Mouse (Mus musculus) MEL (cell line): ENCODE results near the gene Prpf18. TPM values are rescaled to one million over a fixed set of nuclear protein-coding genes. Genes with fewer than 3 reads are reported as not detected.

ENCODE experiments used
- DNase-seq: peaks from one replicate; pipeline ENCODE4 v3.0.0; 2011; ENCODE audit warnings: low read depth, low spot score
- H3K27ac ChIP-seq: 2 replicates; pipeline ENCODE4 v1.5.1; 2012; ENCODE audit warnings: low read depth, mild to moderate bottlenecking, control low read depth, low read length, moderate library complexity; ENCODE audit not compliant: control insufficient read depth
- H3K27me3 ChIP-seq, 2 experiments: fragments of 150-350 bp in 1 of 2; sonication (generic) in 1 of 2; 2 replicates each; pipeline ENCODE4 v1.6.1; 2012; ENCODE audit warnings: low read length in 2 of 2, mild to moderate bottlenecking in 2 of 2, improper control_type of control experiment in 1 of 2, moderate library complexity in 1 of 2; ENCODE audit not compliant: insufficient read depth in 2 of 2, control insufficient read depth in 1 of 2
- H3K36me3 ChIP-seq, 2 experiments: 2 replicates each; pipeline ENCODE4 v1.6.1; 2012 to 2014; ENCODE audit warnings: low read length in 2 of 2, improper control_type of control experiment in 1 of 2, inconsistent platforms in 1 of 2, mild to moderate bottlenecking in 1 of 2; ENCODE audit not compliant: insufficient read depth in 2 of 2, control insufficient read depth in 1 of 2
- H3K4me1 ChIP-seq, 2 experiments: fragments of 150-350 bp in 1 of 2; sonication (generic) in 1 of 2; 2 replicates each; pipeline ENCODE4 v1.6.1; 2012; ENCODE audit warnings: low read length in 2 of 2, improper control_type of control experiment in 1 of 2, mild to moderate bottlenecking in 1 of 2; ENCODE audit not compliant: insufficient read depth in 2 of 2, control insufficient read depth in 1 of 2
- H3K4me3 ChIP-seq, 2 experiments: fragments of 150-350 bp in 1 of 2; sonication (generic) in 1 of 2; 2 replicates each; pipeline ENCODE4 v1.5.1; 2012; ENCODE audit warnings: low read depth in 2 of 2, low read length in 2 of 2, mild to moderate bottlenecking in 2 of 2, moderate library complexity in 2 of 2, control low read depth in 1 of 2, improper control_type of control experiment in 1 of 2; ENCODE audit not compliant: control insufficient read depth in 1 of 2, insufficient read depth in 1 of 2
- H3K79me2 ChIP-seq: 2 replicates; pipeline ENCODE4 v1.6.1; 2012; ENCODE audit warnings: mild to moderate bottlenecking, low read length, moderate library complexity; ENCODE audit not compliant: control insufficient read depth, poor library complexity, insufficient read depth
- H3K9ac ChIP-seq: 2 replicates; pipeline ENCODE4 v1.6.1; 2012; ENCODE audit warnings: low read depth, mild to moderate bottlenecking, control low read depth, low read length, moderate library complexity; ENCODE audit not compliant: control insufficient read depth, poor library complexity, severe bottlenecking
- H3K9me3 ChIP-seq: fragments of 150-350 bp; sonication (generic); replicated peaks from 2 replicates; pipeline ENCODE4 v1.6.1; 2012; ENCODE audit warnings: mild to moderate bottlenecking, low read length, improper control_type of control experiment, moderate library complexity; ENCODE audit not compliant: insufficient read depth
- BHLHE40 ChIP-seq: IDR thresholded peaks from 2 replicates; pipeline ENCODE4 v1.6.1; 2012; ENCODE audit warnings: low read depth, mild to moderate bottlenecking, inconsistent platforms, low read length, improper control_type of control experiment, borderline replicate concordance
- CHD1 ChIP-seq: IDR thresholded peaks from 2 replicates; pipeline ENCODE4 v1.6.1; 2012; ENCODE audit warnings: low read depth, mild to moderate bottlenecking, inconsistent platforms, low read length, improper control_type of control experiment
- CHD2 ChIP-seq: IDR thresholded peaks from 2 replicates; pipeline ENCODE4 v1.6.1; 2011; ENCODE audit warnings: low read length, improper control_type of control experiment
- CTCF ChIP-seq, 3 experiments: IDR thresholded peaks in 2 of 3; conservative IDR thresholded peaks in 1 of 3; 2 replicates each; pipeline ENCODE4 v1.5.1; 2011 to 2012; ENCODE audit warnings: low read length in 3 of 3, low read depth in 2 of 3, mild to moderate bottlenecking in 2 of 3, improper control_type of control experiment in 1 of 3, inconsistent platforms in 1 of 3, mixed read lengths in 1 of 3, moderate library complexity in 1 of 3; ENCODE audit not compliant: control insufficient read depth in 1 of 3, insufficient read depth in 1 of 3, poor library complexity in 1 of 3, severe bottlenecking in 1 of 3
- E2F4 ChIP-seq: IDR thresholded peaks from 2 replicates; pipeline ENCODE4 v1.6.1; 2011; ENCODE audit warnings: low read depth, low read length, improper control_type of control experiment, borderline replicate concordance
- ELF1 ChIP-seq: IDR thresholded peaks from 2 replicates; pipeline ENCODE4 v1.6.1; 2014; ENCODE audit warnings: low read depth, mild to moderate bottlenecking, inconsistent platforms, low read length, improper control_type of control experiment, moderate library complexity
- ETS1 ChIP-seq: IDR thresholded peaks from 2 replicates; pipeline ENCODE4 v1.6.1; 2012; ENCODE audit warnings: low read depth, mild to moderate bottlenecking, inconsistent platforms, low read length, improper control_type of control experiment, moderate library complexity
- HCFC1 ChIP-seq: IDR thresholded peaks from 2 replicates; pipeline ENCODE4 v1.6.1; 2012; ENCODE audit warnings: low read depth, mild to moderate bottlenecking, inconsistent platforms, low read length, improper control_type of control experiment, moderate library complexity
- JUND ChIP-seq: IDR thresholded peaks from 2 replicates; pipeline ENCODE4 v1.6.1; 2011; ENCODE audit warnings: low read depth, mild to moderate bottlenecking, improper control_type of control experiment, low read length
- MAX ChIP-seq: IDR thresholded peaks from 2 replicates; pipeline ENCODE4 v1.6.1; 2011; ENCODE audit warnings: low read length, improper control_type of control experiment
- MYC ChIP-seq: IDR thresholded peaks from 2 replicates; pipeline ENCODE4 v1.6.1; 2011; ENCODE audit warnings: low read depth, mild to moderate bottlenecking, low read length, improper control_type of control experiment, moderate library complexity
- NELFE ChIP-seq: IDR thresholded peaks from 2 replicates; pipeline ENCODE4 v1.6.1; 2011; ENCODE audit warnings: low read depth, low read length, improper control_type of control experiment
- NRF1 ChIP-seq: IDR thresholded peaks from 2 replicates; pipeline ENCODE4 v1.6.1; 2014; ENCODE audit warnings: low read depth, mild to moderate bottlenecking, inconsistent platforms, low read length, improper control_type of control experiment, moderate library complexity; ENCODE audit not compliant: poor library complexity, insufficient read depth, severe bottlenecking
- POLR2AphosphoS2 ChIP-seq: IDR thresholded peaks from 2 replicates; pipeline ENCODE4 v1.6.1; 2011; ENCODE audit warnings: low read length, improper control_type of control experiment
- POLR2AphosphoS5 ChIP-seq: IDR thresholded peaks from 2 replicates; pipeline ENCODE4 v1.6.1; 2012; ENCODE audit warnings: low read depth, borderline replicate concordance, mild to moderate bottlenecking, inconsistent platforms, low read length, moderate library complexity, mixed read lengths
- RAD21 ChIP-seq: IDR thresholded peaks from 2 replicates; pipeline ENCODE4 v1.6.1; 2011; ENCODE audit warnings: mild to moderate bottlenecking, low read depth, low read length, improper control_type of control experiment
- SMC3 ChIP-seq: IDR thresholded peaks from 2 replicates; pipeline ENCODE4 v1.6.1; 2011; ENCODE audit warnings: low read depth, low read length, improper control_type of control experiment
- TAL1 ChIP-seq: IDR thresholded peaks from 2 replicates; pipeline ENCODE4 v1.6.1; 2012; ENCODE audit warnings: mild to moderate bottlenecking, inconsistent platforms, low read length, moderate library complexity, mixed read lengths
- TBP ChIP-seq: IDR thresholded peaks from 2 replicates; pipeline ENCODE4 v1.8.0; 2011; ENCODE audit warnings: low read depth, low read length, improper control_type of control experiment
- TCF12 ChIP-seq: IDR thresholded peaks from 2 replicates; pipeline ENCODE4 v1.6.1; 2014; ENCODE audit warnings: low read depth, mild to moderate bottlenecking, inconsistent platforms, low read length, improper control_type of control experiment, moderate library complexity
- UBTF ChIP-seq: IDR thresholded peaks from 2 replicates; pipeline ENCODE4 v1.6.1; 2012; ENCODE audit warnings: low read depth, mild to moderate bottlenecking, inconsistent platforms, low read length, improper control_type of control experiment, moderate library complexity, borderline replicate concordance; ENCODE audit not compliant: insufficient read depth
- USF1 ChIP-seq: IDR thresholded peaks from 2 replicates; pipeline ENCODE4 v1.6.1; 2014; ENCODE audit warnings: low read depth, mild to moderate bottlenecking, inconsistent platforms, low read length, improper control_type of control experiment, moderate library complexity
- USF2 ChIP-seq, 2 experiments: IDR thresholded peaks; 2 replicates each; pipeline ENCODE4 v1.6.1; 2011 to 2012; ENCODE audit warnings: improper control_type of control experiment in 2 of 2, low read length in 2 of 2, borderline replicate concordance in 1 of 2, inconsistent platforms in 1 of 2, low read depth in 1 of 2, mild to moderate bottlenecking in 1 of 2; ENCODE audit not compliant: insufficient read depth in 1 of 2
- ZC3H11A ChIP-seq: IDR thresholded peaks from 2 replicates; pipeline ENCODE4 v1.6.1; 2012; ENCODE audit warnings: low read depth, mild to moderate bottlenecking, inconsistent platforms, low read length, improper control_type of control experiment
- ZKSCAN1 ChIP-seq: IDR thresholded peaks from 2 replicates; pipeline ENCODE4 v1.6.1; 2012; ENCODE audit warnings: low read depth, mild to moderate bottlenecking, inconsistent platforms, low read length, improper control_type of control experiment, moderate library complexity
- ZMIZ1 ChIP-seq: IDR thresholded peaks from 2 replicates; pipeline ENCODE4 v1.6.1; 2012; ENCODE audit warnings: low read depth, mild to moderate bottlenecking, inconsistent platforms, low read length, improper control_type of control experiment, moderate library complexity
- ZNF384 ChIP-seq: IDR thresholded peaks from 2 replicates; pipeline ENCODE4 v1.6.1; 2012; ENCODE audit warnings: low read depth, mild to moderate bottlenecking, inconsistent platforms, low read length, improper control_type of control experiment
- polyA plus RNA-seq, 2 experiments: library from polyadenylated mRNA; stranded (reverse) in 1 of 2; unstranded in 1 of 2; fragments of >175 nt in 1 of 2; fragments of >200 nt in 1 of 2; gene quantifications; 2 replicates each; pipeline versions ENCODE4 v1.2.1 to v1.2.4; 2012; ENCODE audit warnings: low replicate concordance in 2 of 2, low read depth in 1 of 2; ENCODE audit not compliant: insufficient read length in 2 of 2, insufficient read depth in 1 of 2, missing spikeins in 1 of 2
- total RNA-seq: library from RNA; depleted of rRNA; stranded (reverse); fragments of 300-350 nt; gene quantifications from 2 replicates; pipeline ENCODE4 v1.2.3, GENCODE M21; 2012

Prpf18 gene
- total and polyA plus RNA-seq, 3 experiments, result 26.3 to 31.2 TPM; not detected in 1

- Histone ChIP-seq H3K4me3 (no peak overlapping the region), H3K27me3 (no peaks in the 10 kb centered on the region), H3K79me2 (no peaks in the 10 kb centered on the region), H3K27ac (no peak overlapping the region), H3K36me3 (peaks cover 0 to 31% of the 10 kb centered on the region in 2 experiments; a peak in 2 of 4 replicates), H3K9me3 (no peaks in the 10 kb centered on the region), H3K4me1 (no peaks in the 10 kb centered on the region), H3K9ac (no peak overlapping the region)
- TF ChIP-seq JUND (no peak), CHD1 (no peak), ELF1 (no peak), POLR2AphosphoS5 (no peak), TBP (no peak), ZKSCAN1 (no peak), ZC3H11A (no peak), UBTF (no peak), ETS1 (no peak), ZMIZ1 (no peak), MYC (no peak), CTCF (IDR thresholded peaks at IDR 0.05 in 2 of 3, conservative IDR thresholded peaks at IDR 0.05 in 1 of 3; ENCODE audit: control insufficient read depth in 1 of 3, insufficient read depth in 1 of 3, low read depth in 2 of 3, low read length in 3 of 3, poor library complexity in 1 of 3, severe bottlenecking in 1 of 3) (peak; percentile 25 to 45 (median 41); a peak in 4 of 6 replicates), NELFE (no peak), RAD21 (peak; percentile 39), SMC3 (peak; percentile 44), POLR2AphosphoS2 (no peak)
- DNase-seq, result peak; percentile 17
These were observed 16.1 kb downstream of the Prpf18 start for GRCm38 (mm10) chr2:4635804-4636203.

- Histone ChIP-seq H3K4me1 (no peaks in the 10 kb centered on the region), H3K36me3 (peaks cover 0 to 19% of the 10 kb centered on the region in 2 experiments; a peak in 2 of 4 replicates), H3K9me3 (no peaks in the 10 kb centered on the region), H3K79me2 (no peaks in the 10 kb centered on the region), H3K27ac (no peak overlapping the region), H3K9ac (no peak overlapping the region), H3K4me3 (no peak overlapping the region), H3K27me3 (no peaks in the 10 kb centered on the region)
- TF ChIP-seq BHLHE40 (no peak), USF1 (no peak), ZMIZ1 (no peak), E2F4 (no peak), ZNF384 (no peak), POLR2AphosphoS5 (no peak), HCFC1 (no peak), TAL1 (no peak), MAX (no peak), NRF1 (no peak), MYC (no peak), USF2 (IDR thresholded peaks at IDR 0.05; ENCODE audit: borderline replicate concordance in 1 of 2, insufficient read depth in 1 of 2, low read depth in 1 of 2, low read length in 2 of 2) (no peak), CHD2 (no peak), ELF1 (no peak), TCF12 (no peak), ZKSCAN1 (no peak)
- no peak for DNase-seq
These were observed 21.6 kb downstream of the Prpf18 start for GRCm38 (mm10) chr2:4630197-4630835.
